Mouse (Mus musculus) adrenal gland, postnatal 36 days (tissue): ENCODE data around the gene Krtap5-4. TPM values are rescaled to one million over a fixed set of nuclear protein-coding genes. Genes with fewer than 3 reads are reported as not detected.
"Not testable (repeated sequence)": the region's sequence is repeated elsewhere in the genome, so short reads cannot be mapped to it uniquely, and the experiment has no call there.

Source experiments
- DNase-seq, 2 experiments: peaks; one replicate each; pipeline ENCODE4 v3.0.0; 2021; ENCODE audit warnings: mixed read lengths in 1 of 2
- long read RNA-seq, 2 experiments: library from polyadenylated mRNA; stranded (forward); transcript quantifications; one replicate each; pipeline ENCODE4 v2.0.0; 2021; ENCODE audit warnings: borderline sequencing depth in 2 of 2
- total RNA-seq, 2 experiments: library from RNA; stranded (reverse); gene quantifications; 2 replicates each; pipeline ENCODE4 v1.2.3; 2021

The Krtap5-4 gene
- not detected for total RNA-seq
- long read RNA-seq, experiment 1, result 0 reads
- long read RNA-seq, experiment 2, result 0 reads

DNA sequence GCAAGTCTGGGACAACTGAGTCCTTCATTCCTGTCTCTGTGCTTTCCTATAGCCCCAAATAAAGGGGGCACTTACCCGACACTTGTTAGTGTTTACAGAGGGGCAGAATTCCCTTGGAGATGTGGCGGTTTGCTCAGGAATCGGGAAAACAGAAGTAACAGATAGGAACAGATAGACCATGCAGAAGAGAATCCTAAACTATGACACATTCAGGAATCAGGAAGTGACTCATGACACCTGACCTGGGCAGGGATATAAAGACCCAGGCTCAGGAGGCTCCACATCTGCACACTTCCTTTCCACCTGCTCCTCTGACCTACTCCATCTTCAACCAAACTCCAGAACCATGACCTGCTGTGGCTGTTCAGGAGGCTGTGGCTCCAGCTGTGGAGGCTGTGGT lies at the start of gene Krtap5-4:
Krtap5-4 (plus strand) TSS at position 301 of the 400 bp plus-strand sequence.
- DNase-seq, result no peak

DNA sequence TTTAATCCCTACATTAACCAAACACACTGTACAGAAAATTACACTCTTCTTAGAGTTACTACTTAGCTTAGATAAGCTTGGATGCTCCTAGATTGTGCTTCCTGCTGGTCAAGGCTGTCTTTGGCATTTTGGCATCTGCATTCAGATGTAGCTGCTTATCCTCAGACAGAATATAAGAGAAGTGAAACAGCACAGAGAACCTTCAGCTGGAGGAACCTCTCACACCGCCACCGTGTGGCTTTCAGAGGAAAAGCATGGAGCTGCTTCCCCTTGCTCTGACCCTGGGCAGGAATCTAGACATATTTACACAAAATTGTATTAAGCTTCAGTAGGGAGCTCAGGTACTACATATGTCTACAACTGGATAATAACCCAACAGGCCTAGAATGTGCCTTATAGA lies 47.8 kb upstream of the Krtap5-4 start:
- DNase-seq, result peak; percentile 36 to 61

DNA sequence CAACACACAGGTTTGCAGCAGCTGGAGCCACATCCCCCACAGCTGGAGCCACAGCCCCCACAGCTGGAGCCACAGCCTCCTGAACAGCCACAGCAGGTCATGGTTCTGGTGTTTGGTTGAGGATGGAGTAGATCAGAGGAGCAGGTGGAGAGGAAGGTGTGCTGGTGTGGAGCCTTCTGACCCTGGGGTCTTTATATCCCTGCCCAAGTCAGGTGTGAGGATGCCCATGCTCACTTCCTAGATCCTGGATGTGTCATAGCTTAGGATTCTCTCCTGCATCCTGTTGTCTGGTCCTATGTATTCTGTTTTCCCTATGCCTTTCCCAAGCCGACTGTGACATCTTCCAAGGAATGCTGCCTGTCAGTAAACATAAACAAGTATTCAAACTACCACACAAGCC lies 45.1 kb upstream of the Krtap5-4 start, which contains the start of gene Gm2431:
Gm2431 (minus strand) TSS at position 101 of the 400 bp plus-strand sequence.
- not testable (repeated sequence) for DNase-seq

DNA sequence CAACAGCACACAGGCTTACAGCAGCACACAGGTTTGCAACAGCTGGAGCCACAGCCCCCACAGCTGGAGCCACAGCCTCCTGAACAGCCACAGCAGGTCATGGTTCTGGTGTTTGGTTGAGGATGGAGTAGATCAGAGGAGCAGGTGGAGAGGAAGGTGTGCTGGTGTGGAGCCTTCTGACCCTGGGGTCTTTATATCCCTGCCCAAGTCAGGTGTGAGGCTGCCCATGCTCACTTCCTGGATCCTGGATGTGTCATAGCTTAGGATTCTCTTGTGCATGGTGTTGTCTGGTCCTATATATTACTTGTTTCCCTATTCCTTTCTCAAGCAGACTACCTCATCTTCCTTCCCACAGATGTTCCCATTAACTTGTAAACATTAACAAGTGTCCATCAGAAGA lies 29.1 kb upstream of the Krtap5-4 start, which contains the start of gene Gm4559:
Gm4559 (minus strand) TSS at position 101 of the 400 bp plus-strand sequence.
- DNase-seq, result not testable (repeated sequence)

DNA sequence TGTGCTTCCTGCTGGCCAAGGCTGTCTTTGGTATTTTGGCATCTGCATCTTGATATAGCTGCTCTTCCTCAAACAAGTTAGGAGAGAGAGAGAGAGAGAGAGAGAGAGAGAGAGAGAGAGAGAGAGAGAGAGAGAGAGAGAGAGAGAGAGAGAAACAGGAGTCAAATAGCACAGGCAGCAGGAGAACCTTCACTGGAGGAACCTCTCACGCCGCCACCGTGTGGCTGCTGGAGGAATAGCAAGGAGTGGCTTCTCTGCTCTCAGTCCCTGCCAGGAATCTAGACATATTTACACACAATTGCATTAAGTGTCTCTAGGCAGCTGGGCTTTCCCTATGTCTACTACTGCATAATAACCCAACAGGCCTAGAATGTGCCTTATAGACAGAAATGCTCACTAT lies 25.2 kb upstream of the Krtap5-4 start:
- DNase-seq, result peak; percentile 73 to 86

DNA sequence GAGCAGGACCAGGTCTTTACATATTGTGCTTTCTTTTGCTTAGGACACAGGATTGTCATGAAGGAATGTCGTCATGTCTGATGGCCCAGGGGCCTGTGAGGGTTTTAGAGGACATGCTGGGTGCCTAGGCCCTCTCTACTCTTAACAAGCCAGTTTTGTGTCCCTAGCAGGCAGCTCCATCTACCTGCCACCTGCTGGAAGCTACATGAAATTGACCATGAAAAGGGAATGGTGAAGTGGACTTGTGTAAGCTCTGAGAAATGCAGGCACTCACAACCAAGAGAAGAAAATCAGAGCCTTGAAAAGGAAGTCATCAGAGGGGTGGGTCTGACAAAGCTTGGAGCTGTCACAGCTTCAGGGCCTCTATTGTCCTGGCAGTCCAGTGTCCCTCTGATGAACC lies 24.1 kb upstream of the Krtap5-4 start:
- DNase-seq, result not testable (repeated sequence)

DNA sequence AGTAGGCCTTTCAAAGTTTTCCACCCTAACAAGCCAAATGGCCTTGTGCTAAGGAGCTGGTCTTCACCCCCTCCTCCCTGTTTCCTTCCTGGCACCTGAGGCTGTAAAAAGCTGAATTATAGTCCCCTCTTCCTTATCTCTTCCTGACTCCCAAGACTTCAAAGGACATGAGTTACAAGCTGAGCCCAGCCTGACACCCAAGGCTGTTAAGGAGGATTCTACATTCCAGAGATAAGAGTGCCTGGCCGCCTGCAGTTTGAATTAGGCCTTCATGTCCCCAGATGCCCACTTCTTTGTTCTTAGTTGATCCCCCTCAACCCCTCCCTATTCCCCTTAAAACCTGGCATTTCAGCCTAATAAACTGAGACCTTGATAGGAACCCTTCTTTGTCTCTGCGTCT lies 20.5 kb upstream of the Krtap5-4 start:
- peak; percentile 18 for DNase-seq

DNA sequence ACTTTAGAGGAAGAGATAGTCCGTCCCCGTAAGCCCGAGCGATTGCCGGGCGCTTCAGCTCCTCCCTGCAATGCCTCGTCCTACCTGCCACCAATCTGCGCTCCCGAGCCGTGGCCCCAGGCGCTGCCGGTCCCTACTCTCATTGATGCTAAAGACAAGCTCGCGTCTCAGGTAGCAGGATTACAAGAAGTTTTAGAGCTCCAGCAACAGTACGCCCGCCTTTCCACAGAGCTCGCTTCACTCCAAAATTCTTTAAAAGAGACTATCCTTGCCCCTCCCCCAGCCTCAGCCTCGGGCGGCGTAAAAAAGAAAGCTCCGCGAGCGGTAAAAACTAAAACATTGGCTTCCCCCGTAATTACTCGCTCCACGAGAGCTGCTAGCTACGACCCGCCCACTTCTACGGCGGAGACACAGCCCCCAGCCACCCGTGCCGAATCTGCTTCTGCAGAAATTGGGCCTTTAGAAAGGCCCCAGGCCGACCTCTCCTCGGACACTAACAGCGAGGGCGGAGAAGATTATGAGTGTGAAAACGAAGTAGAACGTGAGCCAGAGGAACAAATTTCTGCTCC lies 19.2 kb upstream of the Krtap5-4 start:
- peak; percentile 67 to 75 for DNase-seq

DNA sequence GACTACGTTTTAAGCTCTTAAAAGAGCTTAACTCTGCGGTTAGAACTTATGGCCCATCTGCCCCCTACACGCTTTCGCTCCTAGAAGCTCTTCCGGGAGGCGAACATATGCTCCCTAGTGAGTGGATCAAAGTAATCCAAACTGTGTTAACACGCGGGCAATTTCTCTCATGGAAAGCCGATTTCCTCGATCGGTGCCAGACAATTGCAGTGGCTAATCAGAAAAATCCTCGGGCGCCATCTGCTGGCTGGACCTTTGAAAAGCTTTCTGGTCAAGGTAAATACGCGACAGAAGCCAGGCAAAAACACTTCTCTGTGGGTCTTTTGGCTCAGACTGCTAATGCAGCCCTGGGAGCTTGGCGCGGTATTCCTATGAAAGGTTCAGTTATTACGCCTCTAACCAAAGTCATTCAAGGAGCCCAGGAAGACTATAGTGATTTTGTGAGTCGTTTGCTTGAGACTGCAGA lies 18.7 kb upstream of the Krtap5-4 start:
- peak; percentile 93 to 94 for DNase-seq

DNA sequence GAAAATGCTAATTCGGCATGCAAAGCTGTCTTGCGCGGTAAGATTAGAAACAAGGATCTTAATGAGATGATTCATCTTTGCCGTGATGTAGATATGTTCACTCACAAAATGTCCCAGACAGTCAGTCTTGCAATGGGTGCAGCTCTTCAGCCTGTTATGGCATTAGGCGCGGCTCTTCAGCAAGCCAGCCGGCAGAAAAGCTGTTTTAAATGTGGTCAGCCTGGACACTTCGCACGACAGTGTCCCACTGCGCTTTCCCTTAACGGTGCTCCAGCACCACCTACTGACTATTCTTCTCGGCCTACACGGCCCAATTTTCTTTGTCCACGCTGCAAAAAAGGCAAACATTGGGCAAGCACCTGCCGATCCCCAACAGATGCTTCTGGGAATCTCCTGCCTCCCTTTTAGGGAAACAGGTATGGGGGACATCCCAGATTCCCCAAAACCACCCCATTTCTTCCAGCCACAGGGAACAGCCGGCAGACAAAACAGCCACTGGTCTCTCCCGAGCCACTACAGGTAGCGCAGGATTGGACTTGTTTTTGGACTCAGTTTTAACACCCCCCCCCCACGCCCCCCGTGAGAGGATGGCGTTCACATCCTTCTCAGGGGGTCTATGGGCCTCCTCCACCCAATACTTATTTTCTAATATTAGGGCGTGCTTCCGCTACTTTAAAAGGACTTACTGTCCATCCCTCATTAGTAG lies 18.1 kb upstream of the Krtap5-4 start:
- DNase-seq, result peak; percentile 61 to 64

DNA sequence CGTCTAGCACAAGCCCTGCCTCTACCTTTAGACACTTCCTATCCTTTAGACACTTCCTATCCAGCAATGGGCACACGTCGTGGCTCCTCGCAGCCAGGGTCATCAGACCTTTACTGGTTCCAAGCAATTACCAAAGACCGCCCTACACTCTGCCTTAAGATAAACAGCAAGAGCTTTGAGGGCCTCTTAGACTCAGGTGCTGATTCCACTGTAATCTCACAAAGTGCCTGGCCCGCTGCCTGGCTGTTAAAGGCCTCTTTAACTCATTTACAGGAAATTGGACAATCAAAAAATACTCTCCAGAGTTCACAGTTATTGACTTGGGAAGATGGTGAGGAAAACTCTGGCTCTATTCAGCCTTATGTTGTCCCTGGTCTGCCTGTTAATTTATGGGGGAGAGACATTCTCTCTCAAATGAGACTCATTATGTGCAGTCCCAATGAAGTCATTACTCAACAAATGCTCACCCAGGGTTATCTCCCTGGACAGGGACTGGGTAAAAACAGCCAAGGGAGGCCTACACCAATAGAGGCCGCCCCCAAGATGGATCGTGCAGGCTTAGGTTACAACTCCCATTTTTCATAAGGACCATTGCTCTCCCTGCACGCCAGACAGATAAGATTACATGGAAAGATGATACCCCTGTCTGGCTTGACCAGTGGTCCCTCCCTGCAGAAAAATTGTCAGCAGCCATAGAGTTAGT lies 17.3 kb upstream of the Krtap5-4 start:
- DNase-seq, result not testable (repeated sequence)

DNA sequence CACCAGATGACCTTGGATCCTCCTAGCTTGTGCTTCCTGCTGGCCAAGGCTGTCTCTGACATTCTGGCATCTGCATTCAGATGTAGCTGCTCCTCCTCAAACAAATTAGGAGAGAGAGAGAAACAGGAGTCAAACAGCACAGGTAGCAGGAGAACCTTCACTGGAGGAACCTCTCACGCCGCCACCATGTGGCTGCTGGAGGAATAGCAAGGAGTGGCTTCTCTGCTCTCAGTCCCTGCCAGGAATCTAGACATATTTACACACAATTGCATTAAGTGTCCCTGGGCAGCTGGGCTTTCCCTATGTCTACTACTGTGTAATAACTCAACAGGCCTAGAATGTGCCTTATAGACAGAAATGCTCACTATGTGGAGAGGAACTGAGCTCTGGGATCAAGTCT lies 9.5 kb upstream of the Krtap5-4 start:
- DNase-seq, result peak in 1 of 2 experiments; percentile 38

DNA sequence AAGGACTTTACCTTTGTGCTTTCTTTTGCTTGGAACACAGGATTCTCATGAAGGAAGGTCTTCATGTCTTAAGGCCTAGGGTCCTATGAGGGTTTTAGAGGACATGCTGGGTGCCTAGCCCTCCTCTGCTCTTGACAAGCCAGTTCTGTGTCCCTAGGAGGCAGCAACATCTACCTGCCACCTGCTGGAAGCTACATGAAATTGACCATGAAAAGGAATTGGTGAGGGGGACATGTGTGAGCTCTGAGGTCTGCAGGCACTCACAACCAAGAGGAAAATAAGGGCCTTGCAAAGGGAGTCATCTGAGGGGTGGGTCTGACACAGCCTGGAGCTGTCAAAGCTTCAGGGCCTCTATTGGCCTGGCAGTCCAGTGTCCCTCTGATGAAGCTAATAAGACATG lies 7.9 kb upstream of the Krtap5-4 start:
- no peak for DNase-seq

DNA sequence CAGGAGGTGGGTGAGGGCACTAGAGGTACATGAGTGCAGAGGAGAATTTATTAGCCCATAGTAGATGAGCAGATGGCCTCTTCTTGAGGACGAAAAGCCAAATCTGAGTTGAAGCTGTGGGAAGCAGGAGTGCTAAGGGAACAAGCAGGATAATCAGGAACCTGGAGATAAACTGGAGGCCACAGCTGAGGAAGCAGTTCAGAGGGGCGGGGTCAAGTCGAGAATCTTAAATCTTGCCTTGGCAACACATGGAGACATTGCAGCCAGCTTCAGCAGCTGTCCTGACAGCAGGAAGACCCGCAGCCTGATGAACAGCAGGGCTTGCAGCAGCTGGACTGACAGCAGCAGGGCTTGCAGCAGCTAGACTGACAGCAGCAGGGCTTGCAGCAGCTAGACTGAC lies 7.2 kb upstream of the Krtap5-4 start:
- DNase-seq, result not testable (repeated sequence)

DNA sequence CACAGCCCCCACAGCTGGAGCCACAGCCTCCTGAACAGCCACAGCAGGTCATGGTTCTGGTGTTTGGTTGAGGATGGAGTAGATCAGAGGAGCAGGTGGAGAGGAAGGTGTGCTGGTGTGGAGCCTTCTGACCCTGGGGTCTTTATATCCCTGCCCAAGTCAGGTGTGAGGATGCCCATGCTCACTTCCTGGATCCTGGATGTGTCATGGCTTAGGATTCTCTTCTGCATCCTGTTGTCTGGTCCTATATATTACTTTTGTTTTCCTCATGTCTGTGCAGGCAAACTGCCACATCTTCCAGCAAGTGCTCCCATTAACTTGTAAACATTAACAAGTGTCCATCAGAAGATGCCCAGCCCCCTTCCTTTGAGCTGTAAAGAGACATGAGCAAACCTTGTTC lies 6.3 kb upstream of the Krtap5-4 start, which contains the start of gene Krtap5-1:
Krtap5-1 (minus strand) TSS at position 101 of the 400 bp plus-strand sequence.
- not testable (repeated sequence) for DNase-seq

DNA sequence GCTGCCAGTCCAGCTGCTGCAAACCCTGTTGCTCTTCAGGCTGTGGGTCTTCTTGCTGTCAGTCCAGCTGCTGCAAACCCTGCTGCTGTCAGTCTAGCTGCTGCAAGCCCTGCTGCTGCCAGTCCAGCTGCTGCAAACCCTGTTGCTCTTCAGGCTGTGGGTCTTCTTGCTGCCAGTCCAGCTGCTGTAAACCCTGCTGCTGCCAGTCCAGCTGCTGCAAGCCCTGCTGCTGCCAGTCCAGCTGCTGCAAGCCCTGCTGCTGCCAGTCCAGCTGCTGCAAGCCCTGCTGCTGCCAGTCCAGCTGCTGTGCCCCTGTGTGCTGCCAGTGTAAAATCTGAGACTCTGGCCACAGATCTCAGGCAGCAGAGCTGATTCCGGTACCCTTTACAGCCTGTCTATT lies 580 bp downstream of the Krtap5-4 start:
- DNase-seq, result not testable (repeated sequence)

DNA sequence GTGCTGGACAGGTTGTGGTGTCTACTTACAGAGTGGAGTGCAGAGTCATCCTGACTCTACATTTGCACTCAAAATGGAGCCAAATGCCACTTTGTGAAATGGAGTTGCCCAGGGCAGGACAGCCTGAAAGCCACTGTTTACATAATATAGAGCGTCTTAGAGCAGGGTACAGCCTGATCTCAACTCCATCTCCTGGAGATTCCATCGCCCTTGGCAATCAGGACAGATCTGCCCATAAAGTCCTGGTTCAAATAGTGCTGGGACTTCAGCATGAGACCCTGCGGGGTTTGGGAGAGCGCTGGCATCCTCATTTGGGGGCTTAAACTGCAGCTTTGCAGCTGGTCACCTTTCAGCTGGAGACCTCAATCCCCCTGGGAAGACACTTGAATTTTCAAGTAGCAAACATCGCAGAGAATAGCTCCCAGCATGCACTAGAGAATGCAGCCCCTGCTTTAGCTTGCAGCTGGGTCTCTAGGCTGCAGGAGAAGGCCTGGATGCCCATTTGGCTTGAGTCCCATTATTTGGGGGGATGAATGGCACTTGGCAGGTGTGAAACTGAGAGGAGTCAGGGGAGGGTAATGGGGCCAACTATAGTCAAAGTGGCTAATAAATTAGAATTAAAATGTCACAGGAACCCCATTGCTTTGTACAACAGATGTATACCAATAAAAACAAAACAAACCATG lies 11.4 kb downstream of the Krtap5-4 start:
- DNase-seq, result no peak

DNA sequence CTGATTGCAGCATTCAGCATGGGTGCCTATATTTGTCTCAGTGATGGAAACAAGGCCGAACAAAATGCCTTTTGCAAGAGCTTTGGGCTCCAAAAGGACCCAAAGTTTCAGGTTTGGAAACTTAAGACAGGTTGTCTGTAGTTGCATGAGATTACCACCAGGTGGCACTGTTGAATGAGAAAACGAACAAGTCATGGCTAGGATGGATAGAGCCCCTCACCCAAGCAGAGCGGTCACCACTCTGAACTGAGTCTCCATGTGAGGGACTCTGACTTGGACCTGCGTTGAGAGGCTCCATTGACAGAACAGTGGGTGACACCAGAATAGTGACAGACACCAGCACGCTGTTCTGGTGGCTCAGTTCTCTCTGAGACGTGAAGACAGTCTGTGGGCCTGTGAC lies 13.2 kb downstream of the Krtap5-4 start:
- DNase-seq, result no peak

DNA sequence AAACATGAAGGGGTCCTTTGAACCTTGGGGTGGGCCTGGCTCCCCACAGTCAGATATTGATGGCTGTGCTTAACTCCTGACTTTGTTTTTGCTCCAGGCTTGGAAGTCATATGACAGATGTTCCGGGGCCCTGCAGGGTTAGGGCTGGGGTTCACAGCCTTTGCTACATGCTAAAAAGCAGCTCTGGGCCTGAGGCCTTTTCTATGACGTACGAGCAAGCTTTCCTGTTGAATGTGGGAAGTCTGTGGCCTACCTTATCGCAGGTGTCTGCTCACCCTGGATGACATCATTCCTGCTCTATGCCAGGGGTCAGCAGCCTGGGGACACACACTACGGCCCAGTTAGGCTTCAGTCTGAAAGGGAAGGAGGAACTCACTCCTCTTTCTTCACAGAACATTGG lies 13.9 kb downstream of the Krtap5-4 start:
- no peak for DNase-seq

DNA sequence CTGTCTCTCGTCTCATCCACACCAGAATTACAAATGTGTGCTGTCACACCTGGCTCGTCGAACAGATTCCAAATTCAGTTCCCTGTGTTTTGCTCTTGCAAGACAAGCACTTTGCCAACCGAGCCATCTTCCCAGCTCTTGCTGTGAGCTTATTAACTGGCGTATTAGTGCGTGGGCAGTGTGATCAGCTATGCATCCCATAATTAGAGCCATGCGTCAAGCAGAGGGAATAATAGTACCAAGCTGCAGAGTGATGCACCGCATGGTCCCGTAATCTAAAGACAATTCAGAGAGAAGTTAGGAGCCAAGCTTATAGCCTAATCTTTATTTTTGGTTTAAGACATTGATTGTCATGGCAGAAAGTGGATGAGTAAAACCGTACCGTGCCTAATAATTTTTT lies 15.8 kb downstream of the Krtap5-4 start:
- no peak for DNase-seq

DNA sequence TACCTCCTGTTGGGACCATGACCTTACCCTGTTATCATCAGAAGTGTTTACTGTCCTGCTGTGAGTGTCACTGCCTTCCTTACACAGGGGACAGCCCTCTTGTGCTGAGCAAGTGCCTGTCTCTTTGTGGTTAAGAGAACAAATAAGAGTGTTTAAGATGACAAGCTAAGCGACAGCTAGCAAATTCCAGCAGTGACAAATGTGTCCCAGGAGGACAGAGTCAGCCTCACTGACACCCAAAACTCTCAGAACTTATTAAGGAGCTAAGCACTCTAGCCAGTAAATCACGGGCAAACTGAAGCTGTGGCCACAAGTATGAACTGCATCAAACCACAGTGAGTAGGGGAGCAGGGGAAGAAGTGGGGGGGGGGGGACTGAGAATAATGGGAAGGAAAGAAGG lies 17.6 kb downstream of the Krtap5-4 start:
- DNase-seq, result no peak

DNA sequence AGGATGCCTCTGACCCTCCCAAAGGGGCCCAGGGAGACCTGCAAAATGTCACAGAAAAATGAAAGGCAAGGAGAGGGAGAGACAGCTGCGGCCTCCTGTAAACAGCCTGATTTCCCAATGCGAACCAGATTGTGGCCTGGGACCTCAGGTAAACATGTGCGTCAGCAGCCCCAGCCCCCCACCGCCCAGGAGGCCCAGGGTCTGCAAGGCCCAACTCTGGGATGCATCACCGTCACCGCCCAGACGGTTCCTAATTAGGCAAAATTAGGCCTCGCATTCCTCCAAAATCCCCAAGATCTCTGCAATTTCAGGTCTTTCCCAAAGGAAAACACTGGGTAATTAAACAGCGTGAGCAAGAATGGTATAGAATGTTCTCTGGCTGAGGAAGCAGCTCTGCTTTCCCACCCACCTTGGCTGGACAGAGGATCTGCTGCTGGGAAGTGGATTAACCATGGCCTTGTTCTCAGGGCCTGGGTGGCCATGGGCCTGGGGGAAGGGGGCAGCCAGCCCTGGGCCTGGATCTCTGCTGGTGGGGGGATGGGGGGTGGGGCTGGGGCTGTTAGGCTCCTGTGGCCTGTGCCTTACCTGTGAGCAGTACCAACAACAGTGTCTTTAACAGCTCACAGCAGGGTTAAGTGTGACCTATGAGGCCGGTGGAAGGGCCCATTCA lies 18.4 kb downstream of the Krtap5-4 start:
- not testable (repeated sequence) for DNase-seq
